Mouse (Mus musculus) adrenal gland, postnatal 10 days (tissue): ENCODE results near the gene Hdac6. TPM values are rescaled to one million over a fixed set of nuclear protein-coding genes. Genes with fewer than 3 reads are reported as not detected.
"Not testable (repeated sequence)": the region's sequence is repeated elsewhere in the genome, so short reads cannot be mapped to it uniquely, and the experiment has no call there.

Experiments
- DNase-seq: peaks from one replicate; pipeline ENCODE4 v3.0.0; 2021; ENCODE audit warnings: mixed read lengths
- total RNA-seq, 2 experiments: library from RNA; stranded (reverse); gene quantifications; 2 replicates each; pipeline ENCODE4 v1.2.3; 2021

The Hdac6 gene
- total RNA-seq, 2 experiments from 2014 or later, result 17.9 to 19.2 TPM

DNA sequence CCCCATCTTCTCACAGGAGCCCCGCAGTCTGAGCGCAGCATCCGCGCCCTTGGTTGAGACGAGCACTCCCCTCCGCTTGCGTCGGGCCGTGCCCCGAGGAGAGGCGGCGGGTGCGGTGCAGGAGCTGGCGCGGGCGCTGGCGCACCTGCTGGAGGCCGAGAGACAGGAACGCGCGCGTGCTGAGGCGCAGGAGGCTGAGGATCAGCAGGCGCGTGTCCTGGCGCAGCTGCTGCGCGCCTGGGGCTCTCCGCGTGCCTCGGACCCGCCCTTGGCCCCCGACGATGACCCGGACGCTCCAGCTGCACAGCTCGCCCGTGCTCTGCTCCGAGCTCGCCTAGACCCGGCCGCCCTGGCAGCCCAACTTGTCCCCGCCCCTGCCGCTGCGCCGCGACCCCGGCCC, 25.7 kb downstream of the Hdac6 start:
- DNase-seq, result no peak

- peak; percentile 15 for DNase-seq
Measured at GRCm38 (mm10) chrX:7919601-7920383, 27.9 kb downstream of the Hdac6 start, which contains the start of gene Pcsk1n. Pcsk1n (plus strand) TSS chrX:7919822.

- not testable (repeated sequence) for DNase-seq
Measured at GRCm38 (mm10) chrX:7917960-7918359, 29.7 kb downstream of the Hdac6 start.

DNA sequence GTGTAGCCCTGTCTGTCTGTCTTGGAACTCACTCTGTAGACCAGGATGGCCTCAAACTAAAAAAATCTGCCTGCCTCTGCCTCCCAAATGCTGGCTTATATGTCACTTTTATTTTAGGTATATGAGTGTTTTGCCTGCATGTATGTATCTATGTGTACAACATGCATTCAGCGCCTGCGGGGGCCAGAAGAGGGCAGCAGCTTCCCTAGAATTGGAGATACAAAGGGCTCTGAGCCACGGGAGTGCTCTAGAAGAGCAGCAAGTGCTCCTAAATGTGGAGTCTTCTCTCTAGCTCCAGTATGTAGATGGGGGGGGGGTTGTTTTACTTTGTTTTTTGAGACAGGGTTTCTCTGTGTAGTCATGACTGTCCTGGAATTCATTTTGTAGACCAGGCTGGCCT, 32.0 kb downstream of the Hdac6 start:
- DNase-seq, result peak; percentile 41

- DNase-seq, result no peak
Measured at GRCm38 (mm10) chrX:7910473-7910872, 37.2 kb downstream of the Hdac6 start.

- not testable (repeated sequence) for DNase-seq
Measured at GRCm38 (mm10) chrX:7909242-7909641, 38.4 kb downstream of the Hdac6 start, which contains the start of gene Gm10490. Gm10490 (plus strand) TSS chrX:7909542.

GRCm38 (mm10) chrX:7907735-7908134, 40.0 kb downstream of the Hdac6 start, which contains the start of gene Gm10491:
Gm10491 (minus strand) TSS chrX:7907835.
- no peak for DNase-seq

GRCm38 (mm10) chrX:7904441-7904840, 43.2 kb downstream of the Hdac6 start:
- DNase-seq, result peak; percentile 18

- DNase-seq, result peak; percentile 88
Measured at GRCm38 (mm10) chrX:7898880-7899874, 48.5 kb downstream of the Hdac6 start, which contains the start of the genes Pqbp1 and Timm17b. Pqbp1 (minus strand) TSS chrX:7899269. Timm17b (plus strand) TSS chrX:7899357.

- no peak for DNase-seq
Measured at GRCm38 (mm10) chrX:7898211-7898610, 49.5 kb downstream of the Hdac6 start.

GRCm38 (mm10) chrX:7883841-7884567, 63.7 kb downstream of the Hdac6 start, which contains the start of gene Slc35a2:
Slc35a2 (plus strand) TSS chrX:7884028.
- DNase-seq, result peak; percentile 88

Other genes with a start within 250 kb of the Hdac6 start
- 10 to 100 TPM; 57.2 to 57.5 TPM for gene Wdr45, start 233.6 kb downstream of the Hdac6 start, total RNA-seq
- not detected for gene Gm45208, start 225.6 kb downstream of the Hdac6 start, total RNA-seq
- 10 to 100 TPM; 12.3 to 13.9 TPM for gene Praf2, start 219.4 kb downstream of the Hdac6 start, total RNA-seq
- gene Ccdc120, start 197.0 kb downstream of the Hdac6 start, total RNA-seq, result 1 to 10 TPM; 5.2 to 6.9 TPM
- 10 to 100 TPM; 35.7 to 39.3 TPM for gene Tfe3, start 185.3 kb downstream of the Hdac6 start, total RNA-seq
- gene Gripap1, start 158.1 kb downstream of the Hdac6 start, total RNA-seq, result 10 to 100 TPM; 34.2 to 48.2 TPM
- 1 to 10 TPM; 1.2 to 2.1 TPM for gene Kcnd1, start 125.6 kb downstream of the Hdac6 start, total RNA-seq
- gene Otud5, start 106.5 kb downstream of the Hdac6 start, total RNA-seq, result 10 to 100 TPM; 49.6 to 54.7 TPM
- gene Pim2, start 69.6 kb downstream of the Hdac6 start, total RNA-seq, result 1 to 10 TPM; 6.2 to 9.2 TPM
- 10 to 100 TPM; 23.2 to 27.0 TPM for gene Slc35a2, start 63.9 kb downstream of the Hdac6 start, total RNA-seq
- gene Pqbp1, start 48.6 kb downstream of the Hdac6 start, total RNA-seq, result 10 to 100 TPM; 66.3 to 79.2 TPM
- 10 to 100 TPM; 88.3 to 94.3 TPM for gene Timm17b, start 48.5 kb downstream of the Hdac6 start, total RNA-seq
- not detected for gene Gm10491, start 40.1 kb downstream of the Hdac6 start, total RNA-seq
- not detected for gene Gm10490, start 38.3 kb downstream of the Hdac6 start, total RNA-seq
- 10 to 100 TPM; 37.3 to 41.2 TPM for gene Pcsk1n, start 28.1 kb downstream of the Hdac6 start, total RNA-seq
- not detected for gene Eras, start 19.3 kb downstream of the Hdac6 start, total RNA-seq
- 1 to 10 TPM; 1.2 to 2.5 TPM for gene Gata1, start 30.2 kb upstream of the Hdac6 start, total RNA-seq
- gene Glod5, start 70.6 kb upstream of the Hdac6 start, total RNA-seq, result under 1 TPM in 1 of 2 experiments, not detected in 1; 0.84 TPM
- 10 to 100 TPM; 14.6 to 18.7 TPM for gene Suv39h1, start 126.9 kb upstream of the Hdac6 start, total RNA-seq
- gene Was, start 142.6 kb upstream of the Hdac6 start, total RNA-seq, result 1 to 10 TPM; 3.8 to 4.5 TPM
- gene Wdr13, start 185.0 kb upstream of the Hdac6 start, total RNA-seq, result 10 to 100 TPM; 40.7 to 54.9 TPM
- 100 to 1,000 TPM; 312 to 347 TPM for gene Rbm3, start 198.0 kb upstream of the Hdac6 start, total RNA-seq
- 1 to 10 TPM; 7.3 to 8.0 TPM for gene Tbc1d25, start 228.3 kb upstream of the Hdac6 start, total RNA-seq
- gene Ebp, start 245.6 kb upstream of the Hdac6 start, total RNA-seq, result 10 to 100 TPM; 41.5 to 53.1 TPM